7 mouse cellular contexts compared by ENCODE assay signal in the genomic region with DNA sequence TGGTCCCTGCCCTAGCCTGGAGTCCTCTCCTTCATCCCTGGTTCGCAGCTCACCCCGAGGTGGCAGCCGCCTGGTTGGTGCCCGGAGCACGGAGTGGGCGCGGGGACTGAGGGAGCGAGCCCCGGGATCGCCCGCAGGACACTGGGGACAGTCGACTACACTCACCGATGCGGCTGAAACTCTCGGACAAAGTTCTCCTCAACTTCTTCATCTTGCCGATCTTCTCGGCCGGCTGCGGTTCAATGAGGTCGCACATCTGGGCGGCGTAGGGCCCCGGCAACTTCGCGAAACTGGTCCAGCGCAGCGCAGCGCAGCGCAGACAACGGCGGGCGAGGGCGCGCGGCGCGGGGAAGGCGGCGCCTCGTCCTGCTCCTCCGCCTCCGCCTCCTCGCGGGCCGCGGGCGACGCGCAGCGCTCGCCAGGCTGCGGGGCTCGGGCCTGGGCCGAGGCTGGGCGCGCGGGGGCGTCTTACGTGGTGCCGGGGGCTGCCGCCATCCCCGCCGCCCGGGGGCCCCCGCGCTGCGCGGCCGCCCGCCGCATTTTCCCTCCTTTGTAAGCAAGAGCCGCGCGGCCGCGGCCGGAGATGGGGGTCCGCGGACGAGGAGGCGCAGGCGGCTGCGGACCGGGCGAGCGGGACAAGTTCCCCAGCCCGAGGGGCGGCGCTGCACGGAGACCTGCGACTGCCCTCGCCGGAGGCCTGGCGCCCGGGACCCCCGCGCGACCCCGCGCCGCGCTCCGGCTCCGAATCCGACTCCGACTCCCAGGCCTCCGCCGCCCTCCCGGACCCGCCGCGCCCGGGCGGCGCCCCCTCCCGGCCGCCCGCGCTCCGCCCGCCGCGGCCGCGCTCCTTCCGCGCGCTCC. TPM values are rescaled to one million over a fixed set of nuclear protein-coding genes. Genes with fewer than 3 reads are reported as not detected.
DNase-seq lines count a peak whose midpoint lies in the region; ATAC-seq and TF ChIP-seq lines count a peak whose summit lies in the region.

No protein-coding gene starts in this region.

- peak; percentile 65 to 79 for DNase-seq in adrenal gland, postnatal 36 days
- DNase-seq in embryo, embryonic 9.5 days (ENCODE audit: extremely low spot score): peak; percentile 78
- peak; percentile 70 to 81 for DNase-seq in heart, adult 18-20 months
- peak; percentile 46 for DNase-seq in kidney, adult 2 months
- peak; percentile 9 to 28 for DNase-seq in spleen, postnatal 10 days (ENCODE audit: low spot score in 2 of 2)

- no peaks in the 10 kb centered on the region for H3K9me3 ChIP-seq in limb, embryonic 13.5 days
- no peaks in the 10 kb centered on the region for H3K9me3 ChIP-seq in midbrain, embryonic 13.5 days

- H3K9ac ChIP-seq in limb, embryonic 13.5 days: peak overlapping the region; percentile 92
- peak overlapping the region; percentile 93 for H3K9ac ChIP-seq in midbrain, embryonic 13.5 days (replicated peaks)

- no peaks in the 10 kb centered on the region for H3K36me3 ChIP-seq in kidney, adult 2 months (ENCODE audit: control insufficient read depth, insufficient read depth, low read length)
- no peaks in the 10 kb centered on the region for H3K36me3 ChIP-seq in limb, embryonic 13.5 days
- H3K36me3 ChIP-seq in midbrain, embryonic 13.5 days: no peaks in the 10 kb centered on the region

- H3K27me3 ChIP-seq in kidney, adult 2 months (replicated peaks; ENCODE audit: control insufficient read depth, insufficient read depth, low read length): peaks cover 1% of the 10 kb centered on the region; the same call in 1 of the 2 replicates
- no peaks in the 10 kb centered on the region for H3K27me3 ChIP-seq in limb, embryonic 13.5 days
- H3K27me3 ChIP-seq in midbrain, embryonic 13.5 days: no peaks in the 10 kb centered on the region

- peak; percentile 94 for ATAC-seq in limb, embryonic 13.5 days (ENCODE audit: low FRiP score, low read depth)
- peak; percentile 95 for ATAC-seq in midbrain, embryonic 13.5 days

- peak overlapping the region; percentile 75 for H3K4me2 ChIP-seq in limb, embryonic 13.5 days (replicated peaks)
- peak overlapping the region; percentile 77 for H3K4me2 ChIP-seq in midbrain, embryonic 13.5 days (replicated peaks)

- H3K27ac ChIP-seq in kidney, adult 2 months (ENCODE audit: insufficient read depth, low read depth, low read length): 0 out of 2 replicates have a peak overlapping the region, but pooled peaks have one; percentile 5
- H3K27ac ChIP-seq in limb, embryonic 13.5 days: peak overlapping the region; percentile 94
- H3K27ac ChIP-seq in midbrain, embryonic 13.5 days: peak overlapping the region; percentile 95

- TF ChIP-seq POLR2A in kidney, adult 2 months (IDR thresholded peaks at IDR 0.05; ENCODE audit: low read depth, low read length): no peak

- peak overlapping the region; percentile 88 for H3K4me3 ChIP-seq in kidney, adult 2 months (ENCODE audit: insufficient read depth, low read depth, low read length)
- peak overlapping the region; percentile 77 for H3K4me3 ChIP-seq in limb, embryonic 13.5 days
- H3K4me3 ChIP-seq in midbrain, embryonic 13.5 days (replicated peaks): peak overlapping the region; percentile 83

- WGBS in kidney, adult 2 months: under 1% methylated on average over 125 of the region's 128 CpGs
- WGBS in limb, embryonic 13.5 days: under 1% methylated on average over 103 of the region's 128 CpGs
- WGBS in midbrain, embryonic 13.5 days: under 1% methylated on average over 95 of the region's 128 CpGs

- no peak for TF ChIP-seq CTCF in kidney, adult 2 months (conservative IDR thresholded peaks at IDR 0.05; ENCODE audit: insufficient read depth, insufficient read length, low read depth, low read length)

- H3K4me1 ChIP-seq in kidney, adult 2 months (ENCODE audit: control insufficient read depth, insufficient read depth, low read length): no peaks in the 10 kb centered on the region; the same call in 1 of the 2 replicates
- peaks cover 29% of the 10 kb centered on the region for H3K4me1 ChIP-seq in limb, embryonic 13.5 days
- H3K4me1 ChIP-seq in midbrain, embryonic 13.5 days (replicated peaks): peaks cover 29% of the 10 kb centered on the region

RNA-seq across cellular contexts. Expression of a gene that starts 40.0 kb away (rescaled TPM):
- 10 to 100 TPM; 10.0 to 10.6 TPM for total RNA-seq in adrenal gland, postnatal 36 days (2021)
- total RNA-seq in heart, adult 18-20 months (2021): 1 to 10 TPM; 5.5 to 7.7 TPM
- polyA plus RNA-seq in kidney, adult 2 months (2012; rRNA removed): 2.2 and 2.6 TPM in 2 replicates
- polyA plus RNA-seq in limb, embryonic 13.5 days (2015; fragmentation: Nextera tagmentation; extraction: Ambion mirVana): 23.0 and 23.2 TPM in 2 replicates
- polyA plus RNA-seq in midbrain, embryonic 13.5 days (2015; fragmentation: Nextera tagmentation; extraction: Ambion mirVana): 28.9 and 34.3 TPM in 2 replicates

Comparison
In these comparisons a context has a peak if more than half of its experiments do, and no peak if none do; other contexts are left out.
1. Peak in every context shown above with its lines: DNase-seq, ATAC-seq, H3K4me3 ChIP-seq and H3K27ac ChIP-seq.
2. DNase-seq: peak in every context shown above with its lines; median percentile 78 in embryo, embryonic 9.5 days; 76 in heart, adult 18-20 months; 72 in adrenal gland, postnatal 36 days; 46 in kidney, adult 2 months; 18 in spleen, postnatal 10 days.
3. H3K27ac ChIP-seq: peak in every context shown above with its lines; median percentile 95 in midbrain, embryonic 13.5 days; 94 in limb, embryonic 13.5 days; 5 in kidney, adult 2 months.